Mouse (Mus musculus) stomach, embryonic 14.5 days (tissue): ENCODE data around the gene Dnm1. TPM values are rescaled to one million over a fixed set of nuclear protein-coding genes. Genes with fewer than 3 reads are reported as not detected.
A peak's percentile ranks its signal among the peaks of the same experiment; 100 is the strongest.

Source experiments
- ATAC-seq: fragments of 200-750 bp; cut with Nextera tagmentation; 2 replicates; pipeline ENCODE4 v1.8.0; 2017; ENCODE audit warnings: low read depth, moderate TSS enrichment; ENCODE audit not compliant: insufficient number of reproducible peaks, insufficient read depth, low FRiP score
- H3K27ac ChIP-seq: fragments of 300-500 bp; sonication (generic); 2 replicates; pipeline ENCODE4 v1.5.1; 2014; ENCODE audit warnings: mild to moderate bottlenecking, low read length, moderate library complexity, mixed read lengths
- H3K27me3 ChIP-seq: fragments of 300-500 bp; sonication (generic); 2 replicates; pipeline ENCODE4 v1.6.1; 2014; ENCODE audit warnings: low read length, control low read depth, mixed read lengths; ENCODE audit not compliant: control insufficient read depth, insufficient read depth
- H3K36me3 ChIP-seq: fragments of 300-500 bp; sonication (generic); 2 replicates; pipeline ENCODE4 v1.6.1; 2014; ENCODE audit warnings: mild to moderate bottlenecking, control low read depth, low read length, moderate library complexity, mixed read lengths; ENCODE audit not compliant: control insufficient read depth, insufficient read depth
- H3K4me1 ChIP-seq: fragments of 300-500 bp; sonication (generic); 2 replicates; pipeline ENCODE4 v1.6.1; 2014; ENCODE audit warnings: low read length, control low read depth, mixed read lengths; ENCODE audit not compliant: control insufficient read depth, insufficient read depth
- H3K4me2 ChIP-seq: fragments of 300-500 bp; sonication (generic); replicated peaks from 2 replicates; pipeline ENCODE4 v1.6.1; 2014; ENCODE audit warnings: low read depth, low read length, control low read depth
- H3K4me3 ChIP-seq: fragments of 300-500 bp; sonication (generic); 2 replicates; pipeline ENCODE4 v1.5.1; 2014; ENCODE audit warnings: low read depth, low read length, control low read depth
- H3K9ac ChIP-seq: fragments of 300-500 bp; sonication (generic); replicated peaks from 2 replicates; pipeline ENCODE4 v1.6.1; 2014; ENCODE audit warnings: low read depth, mild to moderate bottlenecking, control low read depth, low read length, moderate library complexity, mixed read lengths
- H3K9me3 ChIP-seq: fragments of 300-500 bp; sonication (generic); 2 replicates; pipeline ENCODE4 v1.6.1; 2016; ENCODE audit warnings: low read depth, low read length, control low read depth; ENCODE audit not compliant: control insufficient read depth
- WGBS: fragments of 180-500 bp; shearing (Covaris S2); extraction: QIAGEN DNeasy Blood & Tissue Kit; methylation state at CpG from one replicate; pipeline ENCODE4 v1.1.7; 2014; 5-methylcytosine and 5-hydroxymethylcytosine counted together
- polyA plus RNA-seq: library from polyadenylated mRNA; unstranded; fragments of >200 nt; fragmentation: Nextera tagmentation; extraction: Ambion mirVana; gene quantifications from 2 replicates; pipeline ENCODE4 v1.2.1, GENCODE M21; 2014

Dnm1 gene
- polyA plus RNA-seq, 1 experiment from 2014 or later, result 22.6 TPM

DNA sequence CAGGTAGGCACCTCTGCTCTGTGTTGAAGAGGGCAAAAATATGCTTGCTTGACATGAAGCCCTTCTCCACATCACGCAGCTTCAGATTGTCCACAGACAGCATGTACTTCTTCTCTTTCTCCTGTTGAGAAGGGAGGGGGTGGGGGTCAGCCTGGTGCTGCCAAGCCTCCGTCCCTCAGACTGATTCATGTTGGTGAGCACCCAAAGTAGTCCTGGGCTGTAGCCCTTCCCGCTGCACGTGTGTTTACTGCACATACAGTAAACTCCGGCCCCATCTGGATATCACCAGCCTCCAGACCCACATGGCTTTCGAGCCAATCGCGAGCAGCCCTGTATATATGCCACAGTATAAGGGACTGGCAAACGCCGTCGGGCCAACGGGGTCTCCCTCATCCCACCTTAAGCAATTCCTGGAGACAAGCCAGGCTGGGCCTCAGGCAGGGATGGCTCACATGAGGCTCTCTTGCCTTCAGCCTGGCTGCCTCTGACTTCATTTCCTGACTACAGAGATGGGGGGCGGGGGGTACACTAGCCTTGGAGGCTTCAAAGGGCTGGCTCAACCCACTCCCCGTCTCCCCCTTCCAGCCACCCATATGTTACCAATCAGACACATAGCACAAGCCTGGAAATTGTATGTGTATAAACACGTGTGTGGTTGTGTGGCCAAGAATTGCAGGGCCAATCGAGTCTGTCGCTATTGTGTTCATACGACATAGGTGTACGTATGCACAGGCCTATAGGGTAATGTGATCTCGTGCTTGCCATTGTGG is 36.1 kb downstream of the Dnm1 start:
- Histone ChIP-seq H3K4me1 (peaks cover 46% of the 10 kb centered on the region), H3K9ac (no peak overlapping the region), H3K27ac (peak overlapping the region; percentile 99), H3K4me2 (peak overlapping the region; percentile 20; the same call in 1 of the 2 replicates), H3K4me3 (no peak overlapping the region), H3K27me3 (no peaks in the 10 kb centered on the region), H3K9me3 (no peaks in the 10 kb centered on the region), H3K36me3 (peaks cover 2% of the 10 kb centered on the region; the same call in 1 of the 2 replicates)
- 34% methylated on average over 20 of the region's 20 CpGs for WGBS
- peak; percentile 8; the same call in 1 of the 2 replicates for ATAC-seq

DNA sequence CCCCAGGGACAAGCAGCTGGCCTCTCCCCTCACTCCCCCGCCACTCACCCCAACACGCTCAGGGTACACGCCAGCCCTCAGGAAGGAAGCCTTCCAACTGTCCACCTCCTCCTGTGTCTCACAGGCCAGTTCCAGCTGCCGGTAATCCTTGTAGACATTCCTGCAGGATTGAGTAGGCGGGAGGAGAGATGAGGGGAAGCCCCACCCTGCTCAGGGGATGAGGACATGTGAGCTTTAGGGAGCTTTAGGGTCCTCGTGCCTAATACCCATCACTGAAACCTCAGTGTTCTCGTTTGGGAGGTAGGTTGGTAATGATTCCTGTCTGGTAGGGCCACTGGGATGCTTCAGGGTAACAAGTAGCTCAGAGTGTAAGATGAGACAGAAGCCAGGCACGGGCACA is 37.4 kb downstream of the Dnm1 start:
- H3K27me3 ChIP-seq, result no peaks in the 10 kb centered on the region
- H3K27ac ChIP-seq, result peak overlapping the region; percentile 99
- no peak overlapping the region for H3K4me3 ChIP-seq
- no peak overlapping the region for H3K9ac ChIP-seq
- H3K4me1 ChIP-seq, result peaks cover 58% of the 10 kb centered on the region
- peak overlapping the region; percentile 30 for H3K4me2 ChIP-seq
- no peaks in the 10 kb centered on the region for H3K9me3 ChIP-seq
- 0 out of 2 replicates have a peak, but pooled peaks cover 2% of the 10 kb centered on the region for H3K36me3 ChIP-seq
- ATAC-seq, result no peak
- WGBS, result 4% methylated on average over 8 of the region's 8 CpGs

DNA sequence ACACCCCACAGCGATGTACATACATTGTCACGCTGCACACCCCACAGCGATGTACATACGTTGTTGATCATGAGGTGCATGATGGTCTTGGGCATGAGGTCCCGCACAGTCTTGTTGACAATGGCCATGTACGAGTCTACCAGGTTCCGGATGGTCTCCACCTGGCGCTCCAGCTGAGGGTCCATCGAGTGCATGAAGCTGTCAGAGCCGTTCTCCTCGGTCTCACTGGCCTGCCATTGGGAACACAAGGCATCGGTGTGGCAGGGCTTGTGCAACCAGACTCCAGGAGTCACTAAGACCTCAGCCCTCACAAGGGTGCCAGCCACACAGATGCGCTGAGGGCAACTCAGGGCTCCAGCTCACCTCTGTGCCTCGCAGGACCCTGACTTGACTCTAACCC is 38.3 kb downstream of the Dnm1 start:
- Histone ChIP-seq H3K9ac (no peak overlapping the region), H3K36me3 (peaks cover 9% of the 10 kb centered on the region; the same call in 1 of the 2 replicates), H3K4me3 (no peak overlapping the region), H3K27me3 (no peaks in the 10 kb centered on the region), H3K27ac (peak overlapping the region; percentile 99), H3K4me1 (peaks cover 53% of the 10 kb centered on the region), H3K4me2 (peak overlapping the region; percentile 30; the same call in 1 of the 2 replicates), H3K9me3 (no peaks in the 10 kb centered on the region)
- 89% methylated on average over 14 of the region's 14 CpGs for WGBS
- no peak for ATAC-seq

GRCm38 (mm10) chr2:32312318-32312964 is 40.7 kb downstream of the Dnm1 start:
- H3K4me2 ChIP-seq, result peak overlapping the region; percentile 100
- no peaks in the 10 kb centered on the region for H3K27me3 ChIP-seq
- H3K27ac ChIP-seq, result peak overlapping the region; percentile 44; the same call in 1 of the 2 replicates
- peak overlapping the region; percentile 82 for H3K4me3 ChIP-seq
- H3K36me3 ChIP-seq, result peaks cover 25% of the 10 kb centered on the region; the same call in 1 of the 2 replicates
- WGBS, result 2% methylated on average over 44 of the region's 56 CpGs
- H3K9me3 ChIP-seq, result no peaks in the 10 kb centered on the region
- ATAC-seq, result peak; percentile 79
- H3K4me1 ChIP-seq, result peaks cover 43% of the 10 kb centered on the region
- peak overlapping the region; percentile 65 for H3K9ac ChIP-seq

GRCm38 (mm10) chr2:32311443-32312317 is 41.5 kb downstream of the Dnm1 start:
- no peak for ATAC-seq
- peak overlapping the region; percentile 100 for H3K4me2 ChIP-seq
- 9% methylated on average over 36 of the region's 42 CpGs for WGBS

DNA sequence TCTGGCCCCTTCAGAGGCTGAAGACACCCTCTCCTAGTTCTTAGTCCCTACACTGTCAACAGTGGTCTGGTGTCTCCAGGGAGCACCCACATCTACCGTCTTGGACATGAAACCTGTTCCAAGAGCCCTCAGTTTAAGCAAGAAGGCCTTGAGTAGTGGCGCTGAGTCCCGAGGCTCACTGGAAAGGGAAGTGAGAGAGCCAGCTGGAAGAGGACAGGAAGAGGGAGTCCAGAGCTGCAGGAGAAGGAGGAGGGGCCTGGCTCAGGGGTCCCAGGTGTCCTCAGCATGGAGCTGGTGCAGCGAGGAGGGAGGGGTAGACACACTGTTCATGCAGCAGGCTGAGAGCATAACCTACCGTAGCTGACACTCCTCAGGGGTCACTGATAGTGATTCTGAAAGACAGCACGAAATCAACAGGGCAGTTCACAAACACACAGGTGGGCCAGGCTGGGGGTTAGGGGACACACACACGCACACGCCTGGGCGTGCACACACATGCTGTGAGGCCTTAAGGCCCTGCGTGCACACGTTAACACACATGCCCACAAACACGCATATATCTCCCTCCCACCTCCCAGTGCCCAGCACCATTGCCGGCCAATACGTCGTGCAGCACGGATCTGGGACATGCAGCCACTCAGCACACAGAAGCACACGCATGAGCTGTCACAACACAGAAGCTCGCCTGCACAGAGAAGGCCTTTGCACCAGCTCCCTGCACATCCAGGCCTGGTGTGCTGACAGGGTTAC is 42.9 kb downstream of the Dnm1 start:
- Histone ChIP-seq H3K4me1 (peaks cover 22% of the 10 kb centered on the region), H3K4me3 (no peak overlapping the region), H3K9me3 (no peaks in the 10 kb centered on the region), H3K4me2 (peak overlapping the region; percentile 100), H3K27me3 (no peaks in the 10 kb centered on the region), H3K27ac (no peak overlapping the region), H3K9ac (no peak overlapping the region), H3K36me3 (peaks cover 42% of the 10 kb centered on the region; the same call in 1 of the 2 replicates)
- no peak for ATAC-seq
- WGBS, result 83% methylated on average over 18 of the region's 18 CpGs

More at GRCm38 (mm10) chr2:32311443-32312317, 41.5 kb downstream of the Dnm1 start:
- Histone ChIP-seq H3K9ac (peak overlapping the region; percentile 65), H3K36me3 (peaks cover 33% of the 10 kb centered on the region; the same call in 1 of the 2 replicates), H3K27me3 (no peaks in the 10 kb centered on the region), H3K9me3 (no peaks in the 10 kb centered on the region), H3K4me1 (peaks cover 35% of the 10 kb centered on the region), H3K4me3 (peak overlapping the region; percentile 82), H3K27ac (peak overlapping the region; percentile 44; the same call in 1 of the 2 replicates)

GRCm38 (mm10) chr2:32308870-32309568 is 44.1 kb downstream of the Dnm1 start:
- no peaks in the 10 kb centered on the region for H3K27me3 ChIP-seq
- no peak overlapping the region for H3K27ac ChIP-seq
- ATAC-seq, result no peak
- peaks cover 50% of the 10 kb centered on the region for H3K36me3 ChIP-seq
- H3K4me2 ChIP-seq, result no peak overlapping the region
- H3K4me3 ChIP-seq, result no peak overlapping the region
- 87% methylated on average over 16 of the region's 16 CpGs for WGBS
- H3K9me3 ChIP-seq, result no peaks in the 10 kb centered on the region
- H3K4me1 ChIP-seq, result peaks cover 16% of the 10 kb centered on the region
- H3K9ac ChIP-seq, result no peak overlapping the region
